Comparison of ENCODE assay signal across 12 mouse cellular contexts in the genomic region with DNA sequence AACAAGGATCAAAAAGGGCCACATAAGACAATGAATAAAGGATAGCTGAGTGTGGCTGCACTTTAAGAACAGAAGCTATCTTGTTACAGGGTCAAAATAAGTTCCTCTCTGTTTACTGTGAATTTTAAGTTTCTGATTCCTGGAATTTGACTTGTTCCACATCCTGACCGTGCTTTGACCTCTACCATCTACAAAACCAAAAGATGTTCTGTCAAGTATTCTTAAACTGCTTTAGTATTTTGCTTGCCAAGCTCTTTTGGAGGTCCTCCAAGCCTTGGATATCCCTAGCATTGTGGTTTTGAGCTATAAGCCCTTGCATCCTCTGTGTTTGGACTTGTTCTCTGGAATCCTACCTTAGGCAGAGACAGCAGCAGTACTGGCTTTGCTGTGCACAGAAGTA. TPM values are rescaled to one million over a fixed set of nuclear protein-coding genes. Genes with fewer than 3 reads are reported as not detected.
DNase-seq lines count a peak whose midpoint lies in the region; ATAC-seq and TF ChIP-seq lines count a peak whose summit lies in the region.
"Had no signal": no experiment of that assay in that cellular context is flagged by ENCODE, and none has a peak within 500 bp of the region (broad histone marks: within the 10 kb centered on the region; RNA-seq: fewer than 3 reads in every experiment).

No protein-coding gene starts in this region.

- no peaks in the 10 kb centered on the region for H3K27me3 ChIP-seq in heart, adult 2 months (ENCODE audit: control insufficient read depth, insufficient read depth, low read length)
- no peaks in the 10 kb centered on the region for H3K27me3 ChIP-seq in kidney, postnatal 0 days (ENCODE audit: insufficient read depth, low read length)
- H3K27me3 ChIP-seq in neural tube, embryonic 15.5 days (replicated peaks) = no peaks in the 10 kb centered on the region
- no peaks in the 10 kb centered on the region for H3K27me3 ChIP-seq in forebrain, embryonic 10.5 days (ENCODE audit: poor library complexity, severe bottlenecking)

- H3K4me3 ChIP-seq in heart, adult 2 months = no peak overlapping the region
- H3K4me3 ChIP-seq in kidney, postnatal 0 days (replicated peaks; ENCODE audit: low read depth, low read length) = no peak overlapping the region
- no peak overlapping the region for H3K4me3 ChIP-seq in neural tube, embryonic 15.5 days (replicated peaks)
- no peak overlapping the region for H3K4me3 ChIP-seq in forebrain, embryonic 10.5 days
- H3K4me3 ChIP-seq: erythroblast, embryonic 14.5 days; hindbrain, embryonic 10.5 days had no signal

- DNase-seq in heart, adult 2 months = peak in 1 of 2 experiments; percentile 9
- no peak for DNase-seq in heart, postnatal 36 days
- peak; percentile 13 for DNase-seq in urinary bladder, postnatal 25 days (ENCODE audit: low spot score)
- DNase-seq in urinary bladder, adult 2 months (ENCODE audit: low spot score) = no peak
- peak; percentile 82 for DNase-seq in kidney, postnatal 0 days (ENCODE audit: low spot score)
- DNase-seq in B cell, adult 2 months = no peak
- DNase-seq in forebrain, embryonic 10.5 days (ENCODE audit: extremely low spot score, low spot score) = no peak
- DNase-seq: cerebellum, adult 8-10 months had no signal

- no peak for ATAC-seq in kidney, postnatal 0 days (replicated peaks; ENCODE audit: low FRiP score, low read depth)
- no peak for ATAC-seq in neural tube, embryonic 15.5 days (ENCODE audit: low FRiP score)

- no peak for TF ChIP-seq CTCF in heart, adult 2 months (IDR thresholded peaks at IDR 0.05)
- no peak for TF ChIP-seq CTCF in kidney, postnatal 0 days (IDR thresholded peaks at IDR 0.05; ENCODE audit: low read depth)

- intact Hi-C loops in heart, adult 2 months (cut with DNase I) = no loop called here
- intact Hi-C loops in heart, postnatal 36 days (cut with DNase I) = no loop called here

- no peaks in the 10 kb centered on the region for H3K79me2 ChIP-seq in heart, adult 2 months (replicated peaks; ENCODE audit: control insufficient read depth, insufficient read depth, low read length)

- H3K4me2 ChIP-seq in kidney, postnatal 0 days (ENCODE audit: low read length) = no peak overlapping the region
- H3K4me2 ChIP-seq in neural tube, embryonic 15.5 days = no peak overlapping the region

- no peak for TF ChIP-seq EP300 in heart, adult 2 months (IDR thresholded peaks at IDR 0.05; ENCODE audit: insufficient read depth, low read depth, low read length)

- H3K36me3 ChIP-seq in heart, adult 2 months (ENCODE audit: control insufficient read depth, insufficient read depth, low read length) = no peaks in the 10 kb centered on the region
- no peaks in the 10 kb centered on the region for H3K36me3 ChIP-seq in kidney, postnatal 0 days (ENCODE audit: insufficient read depth, low read length)
- H3K36me3 ChIP-seq in neural tube, embryonic 15.5 days = no peaks in the 10 kb centered on the region
- H3K36me3 ChIP-seq in forebrain, embryonic 10.5 days (replicated peaks) = no peaks in the 10 kb centered on the region
- H3K36me3 ChIP-seq: hindbrain, embryonic 10.5 days had no signal

- WGBS in heart, adult 2 months = 33% methylated on average over 1 of the region's 1 CpGs
- WGBS in kidney, postnatal 0 days = 46% methylated on average over 1 of the region's 1 CpGs
- WGBS in neural tube, embryonic 15.5 days = 66% methylated on average over 1 of the region's 1 CpGs
- WGBS in forebrain, embryonic 10.5 days = 83% methylated on average over 1 of the region's 1 CpGs

- TF ChIP-seq POLR2A in heart, adult 2 months (IDR thresholded peaks at IDR 0.05; ENCODE audit: insufficient read depth, low read depth, low read length) = no peak

- H3K4me1 ChIP-seq in heart, adult 2 months (ENCODE audit: control insufficient read depth, insufficient read depth, low read length) = no peaks in the 10 kb centered on the region; the same call in 1 of the 2 replicates
- no peaks in the 10 kb centered on the region for H3K4me1 ChIP-seq in kidney, postnatal 0 days (replicated peaks; ENCODE audit: insufficient read depth, low read length)
- H3K4me1 ChIP-seq in neural tube, embryonic 15.5 days = no peaks in the 10 kb centered on the region
- no peaks in the 10 kb centered on the region for H3K4me1 ChIP-seq in forebrain, embryonic 10.5 days
- H3K4me1 ChIP-seq: hindbrain, embryonic 10.5 days had no signal

- H3K9me3 ChIP-seq in kidney, postnatal 0 days (replicated peaks; ENCODE audit: low read length) = no peaks in the 10 kb centered on the region
- H3K9me3 ChIP-seq in neural tube, embryonic 15.5 days (replicated peaks) = no peaks in the 10 kb centered on the region
- no peaks in the 10 kb centered on the region; the same call in 1 of the 2 replicates for H3K9me3 ChIP-seq in forebrain, embryonic 10.5 days
- H3K9me3 ChIP-seq: hindbrain, embryonic 10.5 days had no signal

- H3K27ac ChIP-seq in heart, adult 2 months = peak overlapping the region; percentile 13; the same call in 1 of the 2 replicates
- H3K27ac ChIP-seq in kidney, postnatal 0 days = peak overlapping the region; percentile 51
- no peak overlapping the region for H3K27ac ChIP-seq in neural tube, embryonic 15.5 days (replicated peaks)
- no peak overlapping the region for H3K27ac ChIP-seq in forebrain, embryonic 10.5 days
- H3K27ac ChIP-seq: hindbrain, embryonic 10.5 days had no signal

- no peak overlapping the region for H3K9ac ChIP-seq in heart, adult 2 months (ENCODE audit: low read depth, low read length)
- H3K9ac ChIP-seq in kidney, postnatal 0 days (ENCODE audit: low read depth, low read length) = no peak overlapping the region
- no peak overlapping the region for H3K9ac ChIP-seq in neural tube, embryonic 15.5 days (replicated peaks)

RNA-seq across cellular contexts. Expression of a gene that starts 14.5 kb away (rescaled TPM):
- 1 to 10 TPM; 1.0 to 1.5 TPM for total RNA-seq in heart, adult 2 months (2021)
- 3.0 and 4.8 TPM in 2 replicates for polyA plus RNA-seq in heart, adult 2 months (2012; rRNA removed)
- total RNA-seq in heart, postnatal 36 days (2021) = under 1 TPM; 0.51 to 0.53 TPM
- polyA plus RNA-seq in urinary bladder, adult 2 months (2012; rRNA removed) = 5.4 and 7.9 TPM in 2 replicates
- 0.13 and 0.17 TPM in 2 replicates for polyA plus RNA-seq in kidney, postnatal 0 days (2015; fragmentation: Nextera tagmentation; extraction: Ambion mirVana)
- not detected in 2 replicates for polyA plus RNA-seq in neural tube, embryonic 15.5 days (2015; fragmentation: Nextera tagmentation; extraction: Ambion mirVana)
- not detected in 2 replicates for polyA plus RNA-seq in forebrain, embryonic 10.5 days (2016; fragmentation: Nextera tagmentation; extraction: Ambion mirVana)
- total RNA-seq: left cerebral cortex, adult 18-20 months had no signal

RNA-seq across cellular contexts. Expression of a gene that starts 39.2 kb away (rescaled TPM):
- total RNA-seq in heart, adult 2 months (2021) = 1 to 10 TPM; 4.6 to 5.1 TPM
- 6.2 and 6.6 TPM in 2 replicates for polyA plus RNA-seq in heart, adult 2 months (2012; rRNA removed)
- 1 to 10 TPM; 6.0 to 6.6 TPM for total RNA-seq in heart, postnatal 36 days (2021)
- polyA plus RNA-seq in urinary bladder, adult 2 months (2012; rRNA removed) = 6.1 and 7.7 TPM in 2 replicates
- polyA plus RNA-seq in kidney, postnatal 0 days (2015; fragmentation: Nextera tagmentation; extraction: Ambion mirVana) = 26.4 and 32.2 TPM in 2 replicates
- polyA plus RNA-seq in neural tube, embryonic 15.5 days (2015; fragmentation: Nextera tagmentation; extraction: Ambion mirVana) = 1.7 and 4.5 TPM in 2 replicates
- 0.62 and 1.0 TPM in 2 replicates for polyA plus RNA-seq in forebrain, embryonic 10.5 days (2016; fragmentation: Nextera tagmentation; extraction: Ambion mirVana)

RNA-seq across cellular contexts. Expression of a gene that starts 46.3 kb away (rescaled TPM):
- 1 to 10 TPM; 8.9 to 9.4 TPM for total RNA-seq in heart, adult 2 months (2021)
- polyA plus RNA-seq in heart, adult 2 months (2012; rRNA removed) = 5.9 and 6.6 TPM in 2 replicates
- 10 to 100 TPM in 1 of 2 experiments, 1 to 10 TPM in 1; 8.1 to 11.8 TPM for total RNA-seq in heart, postnatal 36 days (2021)
- 3.0 and 5.5 TPM in 2 replicates for polyA plus RNA-seq in urinary bladder, adult 2 months (2012; rRNA removed)
- 26.8 and 29.7 TPM in 2 replicates for polyA plus RNA-seq in kidney, postnatal 0 days (2015; fragmentation: Nextera tagmentation; extraction: Ambion mirVana)
- polyA plus RNA-seq in neural tube, embryonic 15.5 days (2015; fragmentation: Nextera tagmentation; extraction: Ambion mirVana) = 6.6 and 19.6 TPM in 2 replicates
- polyA plus RNA-seq in forebrain, embryonic 10.5 days (2016; fragmentation: Nextera tagmentation; extraction: Ambion mirVana) = 5.9 and 6.1 TPM in 2 replicates

RNA-seq across cellular contexts. Expression of a gene that starts 55.5 kb away (rescaled TPM):
- total RNA-seq in heart, adult 2 months (2021) = 10 to 100 TPM; 17.0 to 22.0 TPM
- polyA plus RNA-seq in heart, adult 2 months (2012; rRNA removed) = 19.3 and 28.1 TPM in 2 replicates
- 10 to 100 TPM; 19.8 to 20.0 TPM for total RNA-seq in heart, postnatal 36 days (2021)
- 133 and 146 TPM in 2 replicates for polyA plus RNA-seq in urinary bladder, adult 2 months (2012; rRNA removed)
- 315 and 333 TPM in 2 replicates for polyA plus RNA-seq in kidney, postnatal 0 days (2015; fragmentation: Nextera tagmentation; extraction: Ambion mirVana)
- polyA plus RNA-seq in neural tube, embryonic 15.5 days (2015; fragmentation: Nextera tagmentation; extraction: Ambion mirVana) = 26.4 and 57.2 TPM in 2 replicates
- 7.4 and 10.3 TPM in 2 replicates for polyA plus RNA-seq in forebrain, embryonic 10.5 days (2016; fragmentation: Nextera tagmentation; extraction: Ambion mirVana)

RNA-seq across cellular contexts. Expression of a gene that starts 56.1 kb away (rescaled TPM):
- total RNA-seq in heart, adult 2 months (2021) = 10 to 100 TPM; 41.6 to 53.0 TPM
- polyA plus RNA-seq in heart, adult 2 months (2012; rRNA removed) = 104 and 108 TPM in 2 replicates
- total RNA-seq in heart, postnatal 36 days (2021) = 10 to 100 TPM; 53.6 to 55.3 TPM
- polyA plus RNA-seq in urinary bladder, adult 2 months (2012; rRNA removed) = 391 and 400 TPM in 2 replicates
- polyA plus RNA-seq in kidney, postnatal 0 days (2015; fragmentation: Nextera tagmentation; extraction: Ambion mirVana) = 669 and 685 TPM in 2 replicates
- polyA plus RNA-seq in neural tube, embryonic 15.5 days (2015; fragmentation: Nextera tagmentation; extraction: Ambion mirVana) = 133 and 182 TPM in 2 replicates
- polyA plus RNA-seq in forebrain, embryonic 10.5 days (2016; fragmentation: Nextera tagmentation; extraction: Ambion mirVana) = 19.8 and 25.4 TPM in 2 replicates

Comparison
In these comparisons a context has a peak if more than half of its experiments do, and no peak if none do; other contexts are left out.
1. DNase-seq: peak in urinary bladder, postnatal 25 days (single experiment) and kidney, postnatal 0 days (single experiment); none in heart, postnatal 36 days (0 of 2), urinary bladder, adult 2 months (single experiment), B cell, adult 2 months (0 of 2) and forebrain, embryonic 10.5 days (single experiment).
2. H3K27ac ChIP-seq: peak in heart, adult 2 months (single experiment) and kidney, postnatal 0 days (single experiment); none in neural tube, embryonic 15.5 days (single experiment) and forebrain, embryonic 10.5 days (single experiment).